Mouse (Mus musculus): Measurements from ENCODE around the gene Gm340. TPM values are rescaled to one million over a fixed set of nuclear protein-coding genes. Genes with fewer than 3 reads are reported as not detected.

Gene Gm340
- polyA plus RNA-seq, 2 experiments, result 2.0 to 3.1 TPM

GRCm38 (mm10) chr19:41582918-41583514, 846 bp downstream of the Gm340 start:
- peaks cover 23% of the 10 kb centered on the region for H3K36me3 ChIP-seq (ENCODE audit: control insufficient read depth, insufficient read depth, low read length)
- DNase-seq (ENCODE audit: low spot score) (no peak), ATAC-seq (ENCODE audit: low FRiP score, low read depth) (no peak)
- H3K27ac ChIP-seq (replicated peaks; ENCODE audit: low read depth, low read length), result no peak overlapping the region
- H3K9me3 ChIP-seq (ENCODE audit: control insufficient read depth, low read length), result no peaks in the 10 kb centered on the region
- 96% methylated on average over 5 of the region's 5 CpGs for WGBS
- H3K4me1 ChIP-seq (ENCODE audit: control insufficient read depth, insufficient read depth, low read length), result no peaks in the 10 kb centered on the region
- no peak overlapping the region for H3K4me2 ChIP-seq (replicated peaks; ENCODE audit: low read depth, low read length, severe bottlenecking)
- H3K27me3 ChIP-seq (ENCODE audit: control insufficient read depth, insufficient read depth, low read length), result no peaks in the 10 kb centered on the region
- H3K9ac ChIP-seq (ENCODE audit: low read depth, low read length, severe bottlenecking), result no peak overlapping the region
- H3K4me3 ChIP-seq (replicated peaks; ENCODE audit: low read length), result no peak overlapping the region
- TF ChIP-seq POLR2A (IDR thresholded peaks at IDR 0.05; ENCODE audit: borderline replicate concordance, extremely low read depth, insufficient read depth, insufficient read length), result no peak

GRCm38 (mm10) chr19:41586752-41587151, 4.6 kb downstream of the Gm340 start:
- no peak for TF ChIP-seq POLR2A (IDR thresholded peaks at IDR 0.05; ENCODE audit: borderline replicate concordance, extremely low read depth, insufficient read depth, insufficient read length)

GRCm38 (mm10) chr19:41587431-41588222, 5.5 kb downstream of the Gm340 start:
- Histone ChIP-seq H3K9me3 (ENCODE audit: control insufficient read depth, low read length) (no peaks in the 10 kb centered on the region), H3K4me2 (replicated peaks; ENCODE audit: low read depth, low read length, severe bottlenecking) (no peak overlapping the region), H3K4me3 (replicated peaks; ENCODE audit: low read length) (no peak overlapping the region), H3K4me1 (ENCODE audit: control insufficient read depth, insufficient read depth, low read length) (no peaks in the 10 kb centered on the region), H3K27me3 (ENCODE audit: control insufficient read depth, insufficient read depth, low read length) (no peaks in the 10 kb centered on the region), H3K36me3 (ENCODE audit: control insufficient read depth, insufficient read depth, low read length) (peaks cover 10% of the 10 kb centered on the region), H3K9ac (ENCODE audit: low read depth, low read length, severe bottlenecking) (no peak overlapping the region), H3K27ac (replicated peaks; ENCODE audit: low read depth, low read length) (no peak overlapping the region)
- no peak for TF ChIP-seq POLR2A (IDR thresholded peaks at IDR 0.05; ENCODE audit: borderline replicate concordance, extremely low read depth, insufficient read depth, insufficient read length)
- DNase-seq (ENCODE audit: low spot score), result no peak
- ATAC-seq (ENCODE audit: low FRiP score, low read depth), result no peak
- WGBS, result 89% methylated on average over 20 of the region's 20 CpGs

More at GRCm38 (mm10) chr19:41586752-41587151, 4.6 kb downstream of the Gm340 start:
- no peak overlapping the region for H3K4me2 ChIP-seq (replicated peaks; ENCODE audit: low read depth, low read length, severe bottlenecking)
- H3K9ac ChIP-seq (ENCODE audit: low read depth, low read length, severe bottlenecking), result no peak overlapping the region
- H3K27ac ChIP-seq (replicated peaks; ENCODE audit: low read depth, low read length), result no peak overlapping the region
- ATAC-seq (ENCODE audit: low FRiP score, low read depth) (no peak), DNase-seq (ENCODE audit: low spot score) (no peak)
- H3K4me3 ChIP-seq (replicated peaks; ENCODE audit: low read length), result no peak overlapping the region
- H3K9me3 ChIP-seq (ENCODE audit: control insufficient read depth, low read length), result no peaks in the 10 kb centered on the region
- 89% methylated on average over 10 of the region's 10 CpGs for WGBS
- H3K36me3 ChIP-seq (ENCODE audit: control insufficient read depth, insufficient read depth, low read length), result peaks cover 19% of the 10 kb centered on the region
- no peaks in the 10 kb centered on the region for H3K4me1 ChIP-seq (ENCODE audit: control insufficient read depth, insufficient read depth, low read length)
- H3K27me3 ChIP-seq (ENCODE audit: control insufficient read depth, insufficient read depth, low read length), result no peaks in the 10 kb centered on the region

GRCm38 (mm10) chr19:41589026-41589425, 6.9 kb downstream of the Gm340 start:
- TF ChIP-seq POLR2A (IDR thresholded peaks at IDR 0.05; ENCODE audit: borderline replicate concordance, extremely low read depth, insufficient read depth, insufficient read length), result no peak
- no peak overlapping the region for H3K27ac ChIP-seq (replicated peaks; ENCODE audit: low read depth, low read length)
- H3K4me1 ChIP-seq (ENCODE audit: control insufficient read depth, insufficient read depth, low read length), result no peaks in the 10 kb centered on the region
- 74% methylated on average over 7 of the region's 7 CpGs for WGBS
- no peak for ATAC-seq (ENCODE audit: low FRiP score, low read depth)
- no peak overlapping the region for H3K4me3 ChIP-seq (replicated peaks; ENCODE audit: low read length)
- H3K36me3 ChIP-seq (ENCODE audit: control insufficient read depth, insufficient read depth, low read length), result no peaks in the 10 kb centered on the region; the same call in 1 of the 2 replicates
- H3K27me3 ChIP-seq (ENCODE audit: control insufficient read depth, insufficient read depth, low read length), result no peaks in the 10 kb centered on the region
- no peak overlapping the region for H3K4me2 ChIP-seq (replicated peaks; ENCODE audit: low read depth, low read length, severe bottlenecking)
- H3K9me3 ChIP-seq (ENCODE audit: control insufficient read depth, low read length), result no peaks in the 10 kb centered on the region
- H3K9ac ChIP-seq (ENCODE audit: low read depth, low read length, severe bottlenecking), result no peak overlapping the region
- DNase-seq (ENCODE audit: low spot score), result no peak

- no peak for DNase-seq (ENCODE audit: low spot score)
- H3K9me3 ChIP-seq (ENCODE audit: control insufficient read depth, low read length), result no peaks in the 10 kb centered on the region
- no peak overlapping the region for H3K9ac ChIP-seq (ENCODE audit: low read depth, low read length, severe bottlenecking)
- no peak overlapping the region for H3K4me2 ChIP-seq (replicated peaks; ENCODE audit: low read depth, low read length, severe bottlenecking)
- H3K27ac ChIP-seq (replicated peaks; ENCODE audit: low read depth, low read length), result no peak overlapping the region
- H3K27me3 ChIP-seq (ENCODE audit: control insufficient read depth, insufficient read depth, low read length), result no peaks in the 10 kb centered on the region
- WGBS, result 85% methylated on average over 8 of the region's 8 CpGs
- no peak for ATAC-seq (ENCODE audit: low FRiP score, low read depth)
- TF ChIP-seq POLR2A (IDR thresholded peaks at IDR 0.05; ENCODE audit: borderline replicate concordance, extremely low read depth, insufficient read depth, insufficient read length), result no peak
- no peaks in the 10 kb centered on the region; the same call in 1 of the 2 replicates for H3K36me3 ChIP-seq (ENCODE audit: control insufficient read depth, insufficient read depth, low read length)
- H3K4me1 ChIP-seq (ENCODE audit: control insufficient read depth, insufficient read depth, low read length), result 0 out of 2 replicates have a peak, but pooled peaks cover 2% of the 10 kb centered on the region
- H3K4me3 ChIP-seq (replicated peaks; ENCODE audit: low read length), result no peak overlapping the region
Observed at GRCm38 (mm10) chr19:41589681-41590080, 7.5 kb downstream of the Gm340 start.

Data from limb, embryonic 14.5 days (tissue).